Mouse (Mus musculus) liver, postnatal 0 days (tissue): ENCODE data around the gene Nedd9. TPM values are rescaled to one million over a fixed set of nuclear protein-coding genes. Genes with fewer than 3 reads are reported as not detected.
A peak's percentile ranks its signal among the peaks of the same experiment; 100 is the strongest.

ENCODE experiments used
- ATAC-seq: fragments of 200-750 bp; cut with Nextera tagmentation; 2 replicates; pipeline ENCODE4 v1.8.0; 2017; ENCODE audit warnings: mild to moderate bottlenecking, moderate library complexity
- DNase-seq: peaks from one replicate; pipeline ENCODE4 v3.0.0-alpha.2; 2016
- H3K27ac ChIP-seq: fragments of 300-500 bp; sonication (generic); 2 replicates; pipeline ENCODE4 v1.5.1; 2014; ENCODE audit warnings: antibody characterized with exemption, moderate library complexity, mild to moderate bottlenecking, low read depth
- H3K27me3 ChIP-seq: fragments of 300-500 bp; sonication (generic); 2 replicates; pipeline ENCODE4 v1.6.1; 2014; ENCODE audit warnings: low read length, control low read depth, mixed read lengths; ENCODE audit not compliant: insufficient read depth
- H3K36me3 ChIP-seq: fragments of 300-500 bp; sonication (generic); replicated peaks from 2 replicates; pipeline ENCODE4 v1.6.1; 2014; ENCODE audit warnings: mild to moderate bottlenecking, control low read depth, low read length, moderate library complexity, mixed read lengths; ENCODE audit not compliant: insufficient read depth
- H3K4me1 ChIP-seq: fragments of 300-500 bp; sonication (generic); 2 replicates; pipeline ENCODE4 v1.6.1; 2014; ENCODE audit warnings: antibody characterized with exemption, mild to moderate bottlenecking, control low read depth; ENCODE audit not compliant: insufficient read depth
- H3K4me2 ChIP-seq: fragments of 300-500 bp; sonication (generic); 2 replicates; pipeline ENCODE4 v1.6.1; 2014; ENCODE audit warnings: low read depth, mild to moderate bottlenecking, low read length, moderate library complexity, mixed read lengths
- H3K4me3 ChIP-seq: fragments of 300-500 bp; sonication (generic); 2 replicates; pipeline ENCODE4 v1.5.1; 2014; ENCODE audit warnings: low read depth, low read length
- H3K9ac ChIP-seq: fragments of 300-500 bp; sonication (generic); replicated peaks from 2 replicates; pipeline ENCODE4 v1.6.1; 2014; ENCODE audit warnings: mild to moderate bottlenecking, moderate library complexity
- H3K9me3 ChIP-seq: fragments of 300-500 bp; sonication (generic); 2 replicates; pipeline ENCODE4 v1.6.1; 2016; ENCODE audit warnings: mild to moderate bottlenecking, control low read depth, low read length, mixed read lengths
- CTCF ChIP-seq: sonication (generic); IDR thresholded peaks from 2 replicates; pipeline ENCODE4 v1.5.1; 2016; ENCODE audit warnings: antibody characterized with exemption, low read depth
- EP300 ChIP-seq: IDR thresholded peaks from 2 replicates; pipeline ENCODE4 v1.6.1; 2016; ENCODE audit warnings: antibody characterized with exemption, low read depth, mild to moderate bottlenecking
- WGBS: fragments of 180-500 bp; shearing (Covaris S2); extraction: QIAGEN DNeasy Blood & Tissue Kit; methylation state at CpG from one replicate; pipeline ENCODE4 v1.1.7; 2014; ENCODE audit not compliant: insufficient replicate concordance; 5-methylcytosine and 5-hydroxymethylcytosine counted together
- polyA plus RNA-seq: library from polyadenylated mRNA; unstranded; fragments of >200 nt; fragmentation: Nextera tagmentation; extraction: Ambion mirVana; gene quantifications from 2 replicates; pipeline ENCODE4 v1.2.1, GENCODE M21; 2015

Gene Nedd9
- polyA plus RNA-seq, 1 experiment from 2014 or later = 6.9 TPM

- H3K9me3 ChIP-seq = no peaks in the 10 kb centered on the region
- no peak for DNase-seq
- no peak for ATAC-seq
- no peak overlapping the region for H3K4me2 ChIP-seq
- H3K4me1 ChIP-seq = peaks cover 16% of the 10 kb centered on the region
- H3K27me3 ChIP-seq = no peaks in the 10 kb centered on the region
- H3K27ac ChIP-seq = no peak overlapping the region
- no peak overlapping the region for H3K9ac ChIP-seq
- TF ChIP-seq CTCF (peak; percentile 16; the same call in 1 of the 2 replicates), EP300 (no peak)
- WGBS = 69% methylated on average over 9 of the region's 9 CpGs
- H3K4me3 ChIP-seq = no peak overlapping the region
- no peaks in the 10 kb centered on the region for H3K36me3 ChIP-seq
These were observed 2.6 kb upstream of the Nedd9 start for GRCm38 (mm10) chr13:41489705-41490275.

GRCm38 (mm10) chr13:41487409-41487743 is 214 bp upstream of the Nedd9 start:
- ATAC-seq = no peak
- no peak for DNase-seq
- 34% methylated on average over 2 of the region's 2 CpGs for WGBS
- Histone ChIP-seq H3K9ac (no peak overlapping the region), H3K4me3 (peak overlapping the region; percentile 33), H3K9me3 (no peaks in the 10 kb centered on the region), H3K4me1 (peaks cover 16% of the 10 kb centered on the region), H3K27me3 (no peaks in the 10 kb centered on the region), H3K36me3 (no peaks in the 10 kb centered on the region), H3K4me2 (peak overlapping the region; percentile 63; the same call in 1 of the 2 replicates), H3K27ac (peak overlapping the region; percentile 78)
- TF ChIP-seq CTCF = no peak
- TF ChIP-seq EP300 = no peak

- Histone ChIP-seq H3K27ac (no peak overlapping the region), H3K9ac (no peak overlapping the region), H3K4me3 (no peak overlapping the region), H3K36me3 (no peaks in the 10 kb centered on the region), H3K9me3 (no peaks in the 10 kb centered on the region), H3K27me3 (no peaks in the 10 kb centered on the region), H3K4me2 (peak overlapping the region; percentile 27; the same call in 1 of the 2 replicates), H3K4me1 (peaks cover 16% of the 10 kb centered on the region; the same call in 1 of the 2 replicates)
- TF ChIP-seq CTCF (no peak), EP300 (no peak)
- WGBS = 73% methylated on average over 7 of the region's 7 CpGs
- ATAC-seq (no peak), DNase-seq (no peak)
These were observed 3.2 kb downstream of the Nedd9 start for GRCm38 (mm10) chr13:41483966-41484365.

- H3K4me1 ChIP-seq = peaks cover 10% of the 10 kb centered on the region; the same call in 1 of the 2 replicates
- H3K9me3 ChIP-seq = no peaks in the 10 kb centered on the region
- no peaks in the 10 kb centered on the region for H3K36me3 ChIP-seq
- H3K27ac ChIP-seq = no peak overlapping the region
- 84% methylated on average over 3 of the region's 3 CpGs for WGBS
- TF ChIP-seq CTCF (no peak), EP300 (no peak)
- ATAC-seq = no peak
- no peaks in the 10 kb centered on the region for H3K27me3 ChIP-seq
- no peak for DNase-seq
- H3K4me2 ChIP-seq = no peak overlapping the region
- no peak overlapping the region for H3K9ac ChIP-seq
- H3K4me3 ChIP-seq = no peak overlapping the region
These were observed 4.7 kb downstream of the Nedd9 start for GRCm38 (mm10) chr13:41482408-41483011.

GRCm38 (mm10) chr13:41479737-41480435 is 7.3 kb downstream of the Nedd9 start:
- ATAC-seq = no peak

GRCm38 (mm10) chr13:41476216-41476615 is 10.9 kb downstream of the Nedd9 start:
- WGBS = 77% methylated on average over 4 of the region's 4 CpGs
- H3K36me3 ChIP-seq = no peaks in the 10 kb centered on the region; the same call in 1 of the 2 replicates
- DNase-seq (no peak), ATAC-seq (no peak)
- H3K9me3 ChIP-seq = no peaks in the 10 kb centered on the region
- no peak overlapping the region for H3K4me2 ChIP-seq
- no peak overlapping the region for H3K9ac ChIP-seq
- no peak overlapping the region for H3K4me3 ChIP-seq
- no peaks in the 10 kb centered on the region for H3K27me3 ChIP-seq
- H3K27ac ChIP-seq = no peak overlapping the region
- no peak for TF ChIP-seq EP300
- no peak for TF ChIP-seq CTCF
- H3K4me1 ChIP-seq = no peaks in the 10 kb centered on the region

More at GRCm38 (mm10) chr13:41479737-41480435, 7.3 kb downstream of the Nedd9 start:
- Histone ChIP-seq H3K27me3 (no peaks in the 10 kb centered on the region), H3K4me3 (no peak overlapping the region), H3K9ac (no peak overlapping the region), H3K4me1 (no peaks in the 10 kb centered on the region), H3K9me3 (no peaks in the 10 kb centered on the region), H3K4me2 (no peak overlapping the region), H3K27ac (no peak overlapping the region), H3K36me3 (no peaks in the 10 kb centered on the region; the same call in 1 of the 2 replicates)
- WGBS = 72% methylated on average over 11 of the region's 15 CpGs
- no peak for TF ChIP-seq EP300
- 0 out of 2 replicates have a peak, but pooled peaks have one; percentile 8 for TF ChIP-seq CTCF
- no peak for DNase-seq
